Mouse (Mus musculus) CH12F3 (cell line): ENCODE data around the gene Rad9a.

Experiments
- in situ Hi-C: fragments of 300-500 bp; cut with MboI; formaldehyde crosslinking; loops from 2 replicates; pipeline ENCODE4 v1.14.3; 2020; ENCODE audit warnings: low sequenced_read_pairs

The Rad9a gene

GRCm38 (mm10) chr19:4166678-4167476, 34.6 kb downstream of the Rad9a start:
- in situ Hi-C loops = no loop called here

- in situ Hi-C loops = no loop called here
Observed at GRCm38 (mm10) chr19:4164721-4165120, 36.7 kb downstream of the Rad9a start.

DNA sequence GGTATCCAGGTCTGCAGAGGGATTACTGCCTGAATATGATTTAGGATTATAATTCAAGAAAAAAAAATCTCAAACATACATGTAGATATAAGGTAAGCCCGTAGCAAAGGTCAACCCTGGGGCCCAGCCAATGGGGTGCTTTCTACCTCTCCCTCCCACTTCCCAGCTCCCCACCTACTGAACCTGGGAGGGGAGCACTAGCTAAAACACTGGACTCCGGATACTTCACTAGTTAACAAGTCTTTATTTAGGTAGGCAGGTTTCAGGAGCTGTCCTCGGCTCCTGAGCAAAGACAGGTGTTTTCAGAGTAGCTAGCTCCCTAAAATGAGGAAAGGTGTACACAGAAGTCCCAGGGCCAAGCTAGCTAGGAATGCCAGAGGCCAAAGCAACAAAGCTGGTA, 37.4 kb downstream of the Rad9a start:
- in situ Hi-C loops = no loop called here

GRCm38 (mm10) chr19:4163543-4163887, 37.9 kb downstream of the Rad9a start:
- in situ Hi-C loops = no loop called here

DNA sequence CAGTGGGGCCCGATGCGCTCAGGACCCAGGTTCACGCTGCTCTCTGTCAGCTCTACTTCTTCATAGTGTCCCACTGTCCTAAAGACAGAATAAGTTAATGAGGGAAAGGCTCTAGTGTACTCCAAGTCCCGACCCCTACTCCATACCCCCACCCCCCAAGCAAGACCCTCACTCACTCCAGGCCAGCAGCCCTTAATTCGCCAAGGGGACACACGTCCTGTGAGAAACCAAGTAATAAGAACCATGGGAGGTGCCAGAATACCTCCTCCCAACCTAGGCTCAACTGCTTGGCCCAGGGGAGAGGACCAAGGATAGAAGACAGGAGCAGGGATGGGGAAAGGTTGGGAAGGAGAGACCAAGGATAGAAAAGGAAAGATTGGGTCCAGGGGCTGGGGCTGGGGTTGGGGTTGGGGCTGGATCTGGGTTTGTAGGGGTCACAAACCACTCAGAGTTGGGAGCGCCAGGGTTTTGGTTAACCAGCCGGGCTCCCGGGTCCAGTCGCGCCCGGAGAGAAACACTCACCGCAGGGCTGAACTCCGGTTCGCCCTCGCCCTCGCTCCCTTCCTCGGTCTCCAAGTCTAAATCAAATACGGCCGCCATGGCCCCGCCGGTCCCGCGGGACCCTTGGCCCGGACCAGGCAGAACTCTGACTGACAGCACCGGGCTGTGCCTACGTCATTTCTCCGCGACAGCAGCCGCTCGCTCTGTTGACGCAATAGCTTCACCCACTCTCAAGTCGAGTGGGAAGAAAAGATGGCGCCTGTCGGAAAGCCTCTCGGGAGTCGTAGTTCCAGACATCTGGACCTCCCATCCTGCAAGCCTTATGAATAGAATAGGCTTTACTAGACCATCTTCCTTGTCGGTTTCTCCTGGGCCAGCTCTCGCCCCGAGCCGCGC, 38.6 kb downstream of the Rad9a start, which contains the start of gene Rps6kb2:
Gene Rps6kb2 (minus strand): TSS at position 709 of the 897 bp plus-strand sequence.
- in situ Hi-C loops = no loop called here

GRCm38 (mm10) chr19:4159049-4159448, 42.4 kb downstream of the Rad9a start:
- in situ Hi-C loops = no loop called here

DNA sequence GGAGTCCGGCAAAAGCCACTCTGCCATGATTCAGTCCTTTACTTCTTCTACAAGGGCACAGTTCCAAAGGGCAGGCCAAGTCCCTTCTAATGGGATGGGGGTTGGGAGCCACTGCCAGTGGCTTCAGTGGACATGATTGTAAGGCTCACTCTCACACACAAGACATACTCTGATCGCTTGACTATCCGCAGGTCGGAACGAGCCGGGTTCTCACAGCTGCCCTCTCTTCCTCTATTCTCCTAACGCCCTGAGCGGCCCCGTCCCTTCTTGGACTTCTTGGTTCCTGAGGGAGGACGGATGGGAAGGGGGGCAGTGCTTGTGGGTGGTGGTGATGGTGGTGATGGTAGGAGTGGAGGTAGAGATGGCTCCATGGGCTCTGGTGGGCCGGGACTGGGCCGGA, 44.7 kb downstream of the Rad9a start:
- in situ Hi-C loops = no loop called here

DNA sequence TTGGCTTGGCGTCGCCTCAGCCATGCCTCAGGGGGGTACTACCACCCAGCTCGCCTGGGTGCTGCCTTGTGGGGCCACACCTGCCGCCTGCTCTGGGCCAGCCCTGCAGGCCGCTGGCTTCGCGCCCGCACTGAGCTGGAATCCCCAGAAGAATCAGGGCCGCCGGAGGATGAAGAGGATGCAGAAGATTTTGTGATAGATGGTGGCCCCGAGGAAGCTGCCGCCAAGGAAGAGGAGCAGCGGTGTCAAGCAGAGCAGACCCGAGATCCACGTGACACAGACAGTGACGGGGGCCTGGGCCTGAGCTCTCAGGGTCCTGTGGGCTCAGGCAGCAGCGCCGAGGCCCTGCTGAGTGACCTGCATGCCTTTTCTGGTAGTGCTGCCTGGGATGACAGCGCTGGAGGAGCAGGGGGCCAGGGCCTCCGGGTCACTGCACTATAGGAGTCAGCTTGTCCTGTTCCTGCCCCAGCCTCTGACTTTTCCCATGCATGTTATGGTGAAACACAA, 45.3 kb downstream of the Rad9a start:
- in situ Hi-C loops = no loop called here

DNA sequence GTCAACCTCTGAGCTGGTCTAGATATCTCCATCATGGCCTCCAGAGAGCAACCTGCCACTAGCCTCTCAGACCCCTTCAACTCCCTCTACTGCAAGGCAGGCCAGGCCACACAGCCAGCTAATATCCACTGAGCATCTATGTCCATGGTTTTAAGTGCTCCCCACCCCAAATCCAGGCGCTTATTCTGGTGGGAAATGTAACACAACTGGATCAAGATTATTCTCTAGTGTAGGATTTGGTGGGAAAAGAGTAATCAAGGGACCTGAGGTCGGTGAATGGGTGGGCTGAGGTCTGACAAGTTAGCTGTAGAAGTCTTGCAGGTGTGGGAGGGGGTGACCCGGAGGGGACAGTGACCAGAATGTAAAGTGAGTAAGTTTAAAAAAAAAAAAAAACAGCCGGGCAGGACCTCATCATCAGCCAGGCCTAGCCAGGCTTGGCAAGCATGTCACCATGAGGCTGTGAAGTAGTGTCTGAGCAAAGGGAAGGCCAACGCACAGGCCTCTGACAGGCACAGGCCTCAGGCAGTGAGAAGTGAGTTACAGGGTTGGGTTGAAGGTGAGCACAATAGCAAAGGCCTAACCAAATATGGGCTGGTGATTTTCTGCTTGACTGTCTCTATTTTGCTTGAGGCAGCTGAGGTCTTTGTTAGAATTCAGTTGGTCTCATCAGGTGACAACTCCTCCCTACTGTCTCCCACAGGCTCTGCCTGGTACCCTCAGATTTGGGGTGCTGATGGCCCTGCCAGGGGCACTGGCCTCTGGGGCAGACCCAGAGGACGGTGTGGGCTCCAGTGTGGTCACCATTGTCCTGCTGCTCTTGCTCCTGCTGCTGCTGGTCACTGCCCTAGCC, 46.0 kb downstream of the Rad9a start:
- in situ Hi-C loops = no loop called here

DNA sequence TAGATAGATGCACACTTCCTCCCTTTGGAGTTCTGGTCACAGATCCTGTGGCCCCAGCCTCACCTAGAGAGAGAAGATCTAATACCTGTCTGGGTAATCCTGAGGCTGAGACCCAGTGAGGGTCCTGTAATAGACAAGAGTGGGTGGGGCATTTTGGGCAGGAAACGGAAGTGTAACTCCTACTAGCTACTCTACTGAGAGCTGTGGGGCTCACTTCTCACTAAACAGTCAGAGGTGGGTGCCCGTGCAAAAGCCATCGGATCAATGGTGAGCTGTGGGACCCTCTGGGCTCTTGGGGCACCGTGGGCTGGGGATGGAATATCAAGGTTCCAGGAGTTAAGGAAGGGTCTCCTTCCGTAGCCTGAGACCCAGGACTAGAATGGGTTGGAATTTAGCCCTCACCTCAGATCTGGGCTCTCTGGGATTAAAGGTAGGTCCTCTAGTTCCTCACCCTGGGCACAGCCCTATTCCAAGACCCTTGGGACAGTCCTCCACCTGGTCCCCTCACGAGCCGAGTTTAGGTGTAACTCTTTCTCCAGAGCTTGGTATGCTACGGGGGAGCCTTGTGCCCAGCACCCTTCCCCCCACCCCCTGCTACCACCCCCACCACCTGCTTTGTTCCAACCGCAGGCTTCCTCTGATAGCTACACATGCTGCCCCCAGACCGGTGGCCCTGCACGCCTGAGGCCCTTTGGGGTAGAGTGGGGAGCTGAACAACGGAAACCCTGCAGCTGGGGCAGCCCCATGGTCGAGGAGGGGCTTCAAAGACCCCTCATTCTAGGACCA, 46.8 kb downstream of the Rad9a start:
- in situ Hi-C loops = no loop called here

GRCm38 (mm10) chr19:4153232-4153654, 48.2 kb downstream of the Rad9a start, which contains the start of gene Ptprcap:
Ptprcap (plus strand) TSS chr19:4153604.
- in situ Hi-C loops = no loop called here

GRCm38 (mm10) chr19:4152445-4153231, 48.8 kb downstream of the Rad9a start:
- in situ Hi-C loops = no loop called here

DNA sequence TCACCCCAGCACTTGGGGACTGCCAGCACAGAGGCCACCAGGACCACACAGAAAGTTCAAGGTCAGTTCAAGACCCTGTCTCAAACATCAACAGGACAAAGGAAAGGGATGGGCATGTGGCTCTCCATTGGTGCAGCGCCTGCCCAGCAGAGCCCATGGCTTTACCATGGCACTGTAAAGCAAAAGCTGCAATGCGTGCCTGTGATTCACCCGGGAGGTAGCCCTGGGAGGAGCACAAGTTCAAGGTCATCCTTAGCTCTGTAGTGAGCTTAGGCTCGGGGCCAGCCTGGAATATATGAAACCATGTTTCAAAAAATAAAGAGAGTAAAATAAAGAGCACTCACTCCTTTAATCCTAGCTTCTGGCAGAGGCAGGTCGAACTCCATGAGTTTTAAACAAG, 49.6 kb downstream of the Rad9a start:
- in situ Hi-C loops = no loop called here

- in situ Hi-C loops = no loop called here
Observed at GRCm38 (mm10) chr19:4151488-4151860, 50.0 kb downstream of the Rad9a start.

GRCm38 (mm10) chr19:4150567-4151487, 50.6 kb downstream of the Rad9a start:
- in situ Hi-C loops = no loop called here

- in situ Hi-C loops = no loop called here
Observed at GRCm38 (mm10) chr19:4149764-4150461, 51.5 kb downstream of the Rad9a start.

- in situ Hi-C loops = no loop called here
Observed at GRCm38 (mm10) chr19:4149283-4149682, 52.2 kb downstream of the Rad9a start.

DNA sequence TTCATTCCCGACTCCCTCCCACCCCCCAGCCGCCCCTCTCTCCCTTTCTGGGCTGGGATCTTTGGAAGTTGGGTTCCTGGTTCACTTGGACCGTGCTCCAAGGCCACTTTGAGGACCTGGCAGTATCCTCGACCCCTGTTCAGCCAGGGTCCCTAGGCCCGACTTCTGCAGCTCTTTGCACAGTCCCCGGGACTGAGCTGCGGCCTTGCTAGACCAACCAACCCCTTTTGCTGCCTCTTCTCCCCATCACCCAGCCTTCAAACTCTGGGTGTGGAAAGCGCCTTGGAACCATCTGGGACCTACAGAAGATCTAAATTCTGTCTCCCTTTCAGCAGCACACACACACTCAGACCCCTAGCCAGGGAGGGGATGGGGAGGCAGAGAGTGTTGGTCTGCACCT, 52.6 kb downstream of the Rad9a start:
- in situ Hi-C loops = no loop called here
